Mouse (Mus musculus) adrenal gland, postnatal 25 days (tissue): ENCODE measurements around the gene Rhobtb3. TPM values are rescaled to one million over a fixed set of nuclear protein-coding genes. Genes with fewer than 3 reads are reported as not detected.

Experiments
- total RNA-seq: library from RNA; stranded (reverse); gene quantifications from 2 replicates; pipeline ENCODE4 v1.2.3, GENCODE M21; 2021

The Rhobtb3 gene
- total RNA-seq, 1 experiment from 2014 or later, result 9.3 TPM

Other genes with a start within 250 kb of the Rhobtb3 start
- 50.1 and 59.6 TPM in 2 replicates for gene Ell2, start 237.2 kb downstream of the Rhobtb3 start, total RNA-seq
- gene Glrx, start 104.1 kb downstream of the Rhobtb3 start, total RNA-seq, result 16.7 and 20.6 TPM in 2 replicates
- not detected in 2 replicates for gene Spata9, start 23.2 kb upstream of the Rhobtb3 start, total RNA-seq
- 27.7 and 30.7 TPM in 2 replicates for gene Rfesd, start 74.8 kb upstream of the Rhobtb3 start, total RNA-seq
- gene Gpr150, start 113.1 kb upstream of the Rhobtb3 start, total RNA-seq, result 0.15 TPM in 1 of 2 replicates, not detected in the other
- 8.0 and 11.2 TPM in 2 replicates for gene Arsk, start 154.7 kb upstream of the Rhobtb3 start, total RNA-seq
- 33.6 and 34.1 TPM in 2 replicates for gene Ttc37, start 154.8 kb upstream of the Rhobtb3 start, total RNA-seq